Mouse (Mus musculus): ENCODE measurements around the gene Thap11. TPM values are rescaled to one million over a fixed set of nuclear protein-coding genes. Genes with fewer than 3 reads are reported as not detected.

Thap11 gene
- total and polyA plus RNA-seq, 3 experiments = 21.3 to 42.6 (median 31.9) TPM

DNA sequence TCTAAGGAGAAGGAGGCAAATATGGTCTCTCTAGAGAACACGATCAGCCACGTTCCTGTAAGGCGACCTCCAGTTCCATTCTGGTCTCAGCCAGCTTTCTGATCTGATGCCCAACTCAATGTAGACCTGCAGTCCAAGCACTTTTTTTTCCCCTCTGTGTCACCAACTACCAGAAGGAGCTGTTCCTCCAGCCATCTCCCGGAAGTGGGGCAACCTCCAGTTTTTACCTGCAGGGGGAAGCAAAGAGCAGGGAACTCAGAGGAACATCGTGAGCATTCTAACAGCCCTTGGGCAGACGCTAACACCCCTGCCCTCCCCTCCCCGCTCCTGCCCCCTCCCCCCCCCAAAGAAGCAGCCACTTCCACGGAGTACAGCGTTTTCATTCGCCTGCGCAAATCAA is 19.6 kb upstream of the Thap11 start:
- peak; percentile 84 for DNase-seq (ENCODE audit: extremely low read depth)
- TF ChIP-seq TCF12 (IDR thresholded peaks at IDR 0.05; ENCODE audit: low read depth, low read length) (no peak), ETS1 (conservative IDR thresholded peaks at IDR 0.05; ENCODE audit: low read depth, low read length) (no peak), SMC3 (IDR thresholded peaks at IDR 0.05; ENCODE audit: low read depth, low read length) (peak; percentile 63), JUN (IDR thresholded peaks at IDR 0.05; ENCODE audit: insufficient read depth, low read depth, low read length) (no peak), MEF2A (IDR thresholded peaks at IDR 0.05; ENCODE audit: borderline replicate concordance, low read depth, low read length) (no peak), MAX (IDR thresholded peaks at IDR 0.05; ENCODE audit: low read length) (no peak), CHD1 (IDR thresholded peaks at IDR 0.05; ENCODE audit: low read depth, low read length) (no peak), HCFC1 (IDR thresholded peaks at IDR 0.05; ENCODE audit: low read depth, low read length) (no peak; the same call in 1 of the 2 replicates), POLR2A (IDR thresholded peaks at IDR 0.05; ENCODE audit: low read depth, low read length) (no peak; the same call in 1 of the 2 replicates), POLR2AphosphoS2 (IDR thresholded peaks at IDR 0.05; ENCODE audit: low read depth, low read length) (no peak), MAFK (IDR thresholded peaks at IDR 0.05; ENCODE audit: insufficient replicate concordance, low read length) (no peak), USF2 (conservative IDR thresholded peaks at IDR 0.05; ENCODE audit: low read depth, low read length) (no peak), USF1 (IDR thresholded peaks at IDR 0.05; ENCODE audit: low read depth, low read length) (no peak), ZMIZ1 (IDR thresholded peaks at IDR 0.05; ENCODE audit: low read depth, low read length) (no peak), PAX5 (IDR thresholded peaks at IDR 0.05; ENCODE audit: low read length) (no peak), KAT2A (IDR thresholded peaks at IDR 0.05; ENCODE audit: insufficient replicate concordance, low read length) (no peak), ZC3H11A (IDR thresholded peaks at IDR 0.05; ENCODE audit: low read depth, low read length) (no peak), EP300 (IDR thresholded peaks at IDR 0.05; ENCODE audit: low read length) (no peak), MYC (IDR thresholded peaks at IDR 0.05; ENCODE audit: low read depth, low read length) (no peak), UBTF (IDR thresholded peaks at IDR 0.05; ENCODE audit: low read depth, low read length) (no peak), RAD21 (IDR thresholded peaks at IDR 0.05; ENCODE audit: low read depth, low read length) (peak; percentile 61), IRF4 (IDR thresholded peaks at IDR 0.05; ENCODE audit: low read depth, low read length) (no peak), NELFE (IDR thresholded peaks at IDR 0.05; ENCODE audit: low read depth, low read length) (no peak), RCOR1 (conservative IDR thresholded peaks at IDR 0.05; ENCODE audit: low read depth, low read length) (no peak), GABPA (IDR thresholded peaks at IDR 0.05; ENCODE audit: insufficient replicate concordance, low read depth, low read length) (no peak), ZNF384 (IDR thresholded peaks at IDR 0.05; ENCODE audit: low read depth, low read length) (peak; percentile 64), CTCF (conservative IDR thresholded peaks at IDR 0.05 in 1 of 2, IDR thresholded peaks at IDR 0.05 in 1 of 2; ENCODE audit: low read depth in 2 of 2, low read length in 2 of 2) (peak; percentile 37 to 79; a peak in 3 of 4 replicates), ELF1 (IDR thresholded peaks at IDR 0.05; ENCODE audit: low read depth, low read length) (peak; percentile 94), SIN3A (IDR thresholded peaks at IDR 0.05; ENCODE audit: low read length) (no peak), E2F4 (IDR thresholded peaks at IDR 0.05; ENCODE audit: insufficient replicate concordance, low read depth, low read length) (no peak), TBP (conservative IDR thresholded peaks at IDR 0.05; ENCODE audit: low read depth, low read length) (no peak), MAZ (IDR thresholded peaks at IDR 0.05; ENCODE audit: low read depth, low read length) (0 out of 2 replicates have a peak, but pooled peaks have one; percentile 16), JUND (conservative IDR thresholded peaks at IDR 0.05; ENCODE audit: low read depth, low read length) (no peak), MXI1 (IDR thresholded peaks at IDR 0.05; ENCODE audit: low read depth, low read length) (no peak), ZKSCAN1 (IDR thresholded peaks at IDR 0.05; ENCODE audit: borderline replicate concordance, low read depth, low read length) (no peak), BHLHE40 (IDR thresholded peaks at IDR 0.05; ENCODE audit: low read depth, low read length) (no peak), NRF1 (IDR thresholded peaks at IDR 0.05; ENCODE audit: low read depth, low read length) (no peak), CHD2 (IDR thresholded peaks at IDR 0.05; ENCODE audit: low read length) (no peak)

More for the DNA sequence above, 19.6 kb upstream of the Thap11 start:
- Histone ChIP-seq H3K36me3 (replicated peaks in 1 of 2; ENCODE audit: control insufficient read depth in 1 of 2, insufficient read depth in 1 of 2, low read length in 1 of 2) (peaks cover 0 to 4% of the 10 kb centered on the region in 2 experiments), H3K4me1 (ENCODE audit: control insufficient read depth in 1 of 2, insufficient read depth in 2 of 2) (peaks cover 5 to 20% of the 10 kb centered on the region in 2 experiments; a peak in 2 of 4 replicates), H3K4me2 (ENCODE audit: insufficient read depth, low read depth, poor library complexity, severe bottlenecking) (peak overlapping the region; percentile 30; the same call in 1 of the 2 replicates), H3K9ac (ENCODE audit: insufficient read depth, low read depth) (peak overlapping the region; percentile 35; the same call in 1 of the 2 replicates), H3K27ac (ENCODE audit: insufficient read depth, low read depth) (no peak overlapping the region), H3K9me3 (replicated peaks; ENCODE audit: low read length) (peaks cover 2% of the 10 kb centered on the region), H3K79me2 (replicated peaks; ENCODE audit: control insufficient read depth, extremely low read depth, insufficient read depth, poor library complexity, severe bottlenecking) (no peaks in the 10 kb centered on the region), H3K4me3 (replicated peaks in 1 of 3; ENCODE audit: low read depth in 2 of 3, low read length in 2 of 3, poor library complexity in 1 of 3) (no peak overlapping the region), H3K27me3 (replicated peaks) (peaks cover 5% of the 10 kb centered on the region)
- in situ Hi-C loops (cut with MboI; ENCODE audit: low pct_ligation_motif_present, low pct_unique_long_range_greater_than_20kb, low sequenced_read_pairs) = no loop called here
- dilution Hi-C loops (cut with MboI; ENCODE audit: extremely low pct_ligation_motif_present, extremely low pct_unique_long_range_greater_than_20kb, low sequenced_read_pairs) = no loop called here
